Mouse (Mus musculus) lung, embryonic 14.5 days (tissue): Measurements from ENCODE around the gene Trim71. TPM values are rescaled to one million over a fixed set of nuclear protein-coding genes. Genes with fewer than 3 reads are reported as not detected.

Experiments
- ATAC-seq: fragments of 200-750 bp; cut with Nextera tagmentation; 2 replicates; pipeline ENCODE4 v1.8.0; 2017; ENCODE audit warnings: mild to moderate bottlenecking, moderate TSS enrichment, moderate library complexity; ENCODE audit not compliant: insufficient read depth
- DNase-seq: peaks from one replicate; pipeline ENCODE4 v3.0.0-alpha.2; 2015
- H3K27ac ChIP-seq: fragments of 300-500 bp; sonication (generic); 2 replicates; pipeline ENCODE4 v1.5.1; 2014; ENCODE audit warnings: low read depth, mild to moderate bottlenecking, moderate library complexity
- H3K27me3 ChIP-seq: fragments of 300-500 bp; sonication (generic); 2 replicates; pipeline ENCODE4 v1.6.1; 2014; ENCODE audit warnings: low read length, control low read depth; ENCODE audit not compliant: insufficient read depth
- H3K36me3 ChIP-seq: fragments of 300-500 bp; sonication (generic); 2 replicates; pipeline ENCODE4 v1.6.1; 2014; ENCODE audit warnings: control low read depth; ENCODE audit not compliant: insufficient read depth
- H3K4me1 ChIP-seq: fragments of 300-500 bp; sonication (generic); 2 replicates; pipeline ENCODE4 v1.6.1; 2014; ENCODE audit warnings: antibody characterized with exemption, control low read depth; ENCODE audit not compliant: insufficient read depth
- H3K4me2 ChIP-seq: fragments of 300-500 bp; sonication (generic); 2 replicates; pipeline ENCODE4 v1.6.1; 2014; ENCODE audit warnings: mild to moderate bottlenecking
- H3K4me3 ChIP-seq: fragments of 300-500 bp; sonication (generic); 2 replicates; pipeline ENCODE4 v1.5.1; 2014; ENCODE audit warnings: low read depth, low read length
- H3K9ac ChIP-seq: fragments of 300-500 bp; sonication (generic); 2 replicates; pipeline ENCODE4 v1.6.1; 2014
- H3K9me3 ChIP-seq: fragments of 300-500 bp; sonication (generic); 2 replicates; pipeline ENCODE4 v1.6.1; 2016; ENCODE audit warnings: low read depth, low read length, control low read depth
- CTCF ChIP-seq: IDR thresholded peaks from 2 replicates; pipeline ENCODE4 v1.5.1; 2016; ENCODE audit warnings: antibody characterized with exemption, low read depth
- WGBS: fragments of 180-500 bp; shearing (Covaris S2); extraction: QIAGEN DNeasy Blood & Tissue Kit; methylation state at CpG from one replicate; pipeline ENCODE4 v1.1.7; 2014; 5-methylcytosine and 5-hydroxymethylcytosine counted together
- polyA plus RNA-seq: library from polyadenylated mRNA; unstranded; fragments of >200 nt; fragmentation: Nextera tagmentation; extraction: Ambion mirVana; gene quantifications from 2 replicates; pipeline ENCODE4 v1.2.1, GENCODE M21; 2014

The Trim71 gene
- polyA plus RNA-seq, 1 experiment from 2014 or later, result 1.5 TPM

GRCm38 (mm10) chr9:114546765-114547164 lies 17.4 kb downstream of the Trim71 start:
- Histone ChIP-seq H3K27ac (peak overlapping the region; percentile 89), H3K4me3 (no peak overlapping the region), H3K4me2 (peak overlapping the region; percentile 10; the same call in 1 of the 2 replicates), H3K27me3 (no peaks in the 10 kb centered on the region), H3K4me1 (peaks cover 55% of the 10 kb centered on the region), H3K9me3 (no peaks in the 10 kb centered on the region), H3K36me3 (no peaks in the 10 kb centered on the region), H3K9ac (no peak overlapping the region)
- no peak for TF ChIP-seq CTCF
- WGBS, result 47% methylated on average over 12 of the region's 12 CpGs
- ATAC-seq (no peak), DNase-seq (no peak)

- Histone ChIP-seq H3K4me1 (peaks cover 46% of the 10 kb centered on the region), H3K9ac (no peak overlapping the region), H3K9me3 (no peaks in the 10 kb centered on the region), H3K4me2 (peak overlapping the region; percentile 28), H3K36me3 (no peaks in the 10 kb centered on the region), H3K27me3 (no peaks in the 10 kb centered on the region), H3K4me3 (no peak overlapping the region), H3K27ac (peak overlapping the region; percentile 89)
- DNase-seq (peak; percentile 72), ATAC-seq (no peak)
- WGBS, result 27% methylated on average over 9 of the region's 9 CpGs
- no peak for TF ChIP-seq CTCF
These were observed 19.3 kb downstream of the Trim71 start for GRCm38 (mm10) chr9:114544754-114545393.

- Histone ChIP-seq H3K27me3 (no peaks in the 10 kb centered on the region), H3K27ac (peak overlapping the region; percentile 89), H3K4me2 (peak overlapping the region; percentile 28), H3K4me1 (peaks cover 46% of the 10 kb centered on the region), H3K9ac (no peak overlapping the region), H3K4me3 (no peak overlapping the region), H3K36me3 (no peaks in the 10 kb centered on the region), H3K9me3 (no peaks in the 10 kb centered on the region)
- whole genome bisulfite sequencing, result 44% methylated on average over 16 of the region's 17 CpGs
- ATAC-seq, result 0 out of 2 replicates have a peak, but pooled peaks have one; percentile 6
- TF ChIP-seq CTCF, result no peak
- no peak for DNase-seq
These were observed 20.1 kb downstream of the Trim71 start for GRCm38 (mm10) chr9:114543882-114544753.

GRCm38 (mm10) chr9:114541279-114541741 lies 22.9 kb downstream of the Trim71 start:
- H3K36me3 ChIP-seq, result no peaks in the 10 kb centered on the region
- no peaks in the 10 kb centered on the region for H3K27me3 ChIP-seq
- H3K4me3 ChIP-seq, result no peak overlapping the region
- no peak for DNase-seq
- H3K9me3 ChIP-seq, result no peaks in the 10 kb centered on the region
- TF ChIP-seq CTCF, result no peak
- H3K9ac ChIP-seq, result no peak overlapping the region; the same call in 1 of the 2 replicates
- 20% methylated on average over 1 of the region's 1 CpGs for WGBS
- H3K27ac ChIP-seq, result no peak overlapping the region
- peaks cover 34% of the 10 kb centered on the region for H3K4me1 ChIP-seq
- no peak for ATAC-seq
- no peak overlapping the region for H3K4me2 ChIP-seq

GRCm38 (mm10) chr9:114538996-114539563 lies 25.1 kb downstream of the Trim71 start:
- H3K9ac ChIP-seq, result no peak overlapping the region
- no peaks in the 10 kb centered on the region for H3K27me3 ChIP-seq
- no peak overlapping the region for H3K4me3 ChIP-seq
- H3K27ac ChIP-seq, result no peak overlapping the region
- no peak overlapping the region for H3K4me2 ChIP-seq
- peak; percentile 22 for DNase-seq
- H3K4me1 ChIP-seq, result peaks cover 16% of the 10 kb centered on the region
- no peak for ATAC-seq
- WGBS, result 61% methylated on average over 7 of the region's 7 CpGs
- no peak for TF ChIP-seq CTCF
- H3K36me3 ChIP-seq, result no peaks in the 10 kb centered on the region
- H3K9me3 ChIP-seq, result no peaks in the 10 kb centered on the region

GRCm38 (mm10) chr9:114536628-114537027 lies 27.5 kb downstream of the Trim71 start:
- WGBS, result 38% methylated on average over 2 of the region's 2 CpGs
- no peak for TF ChIP-seq CTCF
- DNase-seq (no peak), ATAC-seq (peak; percentile 59; the same call in 1 of the 2 replicates)
- H3K9ac ChIP-seq, result no peak overlapping the region
- no peaks in the 10 kb centered on the region for H3K27me3 ChIP-seq
- no peaks in the 10 kb centered on the region for H3K36me3 ChIP-seq
- peaks cover 9% of the 10 kb centered on the region for H3K4me1 ChIP-seq
- no peaks in the 10 kb centered on the region for H3K9me3 ChIP-seq
- H3K4me3 ChIP-seq, result no peak overlapping the region
- H3K4me2 ChIP-seq, result no peak overlapping the region
- H3K27ac ChIP-seq, result peak overlapping the region; percentile 42; the same call in 1 of the 2 replicates
